Mouse (Mus musculus) cortical plate, adult 2 months (tissue): ENCODE results near the gene Asb6.

Source experiments
- CTCF ChIP-seq: fragments of 200-500 bp; IDR thresholded peaks from 2 replicates; pipeline ENCODE4 v1.5.1; 2011; ENCODE audit warnings: mild to moderate bottlenecking, control low read depth, low read length; ENCODE audit not compliant: insufficient read depth; ENCODE audit errors: extremely low read depth
- POLR2A ChIP-seq: fragments of 200-500 bp; IDR thresholded peaks from 2 replicates; pipeline ENCODE4 v1.6.1; 2011; ENCODE audit warnings: mild to moderate bottlenecking, low read length, control low read depth; ENCODE audit not compliant: insufficient read depth; ENCODE audit errors: extremely low read depth

GRCm38 (mm10) chr2:30875096-30875495, 45.0 kb upstream of the Asb6 start:
- TF ChIP-seq POLR2A (no peak), CTCF (no peak)
